Mouse (Mus musculus): Measurements from ENCODE around the gene Cdh1. TPM values are rescaled to one million over a fixed set of nuclear protein-coding genes. Genes with fewer than 3 reads are reported as not detected.

Cdh1 gene
- total and polyA plus RNA-seq, 3 experiments: not detected

GRCm38 (mm10) chr8:106615661-106616299, 12.6 kb downstream of the Cdh1 start:
- no peak for TF ChIP-seq MAFK (IDR thresholded peaks at IDR 0.05; ENCODE audit: borderline replicate concordance, low read depth, low read length)
- no peak for TF ChIP-seq BHLHE40 (IDR thresholded peaks at IDR 0.05; ENCODE audit: borderline replicate concordance, low read depth, low read length)
- no peak for TF ChIP-seq USF2 (IDR thresholded peaks at IDR 0.05; ENCODE audit: borderline replicate concordance in 1 of 2, insufficient read depth in 1 of 2, low read depth in 1 of 2, low read length in 2 of 2)
- TF ChIP-seq GATA1 (IDR thresholded peaks at IDR 0.05; ENCODE audit: low read depth, low read length): no peak
- no peak for TF ChIP-seq NRF1 (IDR thresholded peaks at IDR 0.05; ENCODE audit: insufficient read depth, low read depth, low read length, poor library complexity, severe bottlenecking)
- TF ChIP-seq EP300 (IDR thresholded peaks at IDR 0.05; ENCODE audit: low read depth in 1 of 2, low read length in 2 of 2): no peak
- TF ChIP-seq E2F4 (IDR thresholded peaks at IDR 0.05; ENCODE audit: borderline replicate concordance, low read depth, low read length): no peak
- Histone ChIP-seq H3K36me3 (ENCODE audit: control insufficient read depth in 1 of 2, insufficient read depth in 2 of 2, low read length in 2 of 2) (no peaks in the 10 kb centered on the region), H3K79me2 (ENCODE audit: control insufficient read depth, insufficient read depth, low read length, poor library complexity) (no peaks in the 10 kb centered on the region), H3K27ac (ENCODE audit: control insufficient read depth, low read depth, low read length) (no peak overlapping the region), H3K9me3 (replicated peaks; ENCODE audit: insufficient read depth, low read length) (no peaks in the 10 kb centered on the region), H3K4me3 (ENCODE audit: control insufficient read depth in 1 of 2, insufficient read depth in 1 of 2, low read depth in 2 of 2, low read length in 2 of 2) (no peak overlapping the region), H3K27me3 (ENCODE audit: control insufficient read depth in 1 of 2, insufficient read depth in 2 of 2, low read length in 2 of 2) (peaks cover 2 to 4% of the 10 kb centered on the region in 2 experiments; a peak in 2 of 4 replicates), H3K4me1 (ENCODE audit: control insufficient read depth in 1 of 2, insufficient read depth in 2 of 2, low read length in 2 of 2) (no peaks in the 10 kb centered on the region), H3K9ac (ENCODE audit: control insufficient read depth, low read depth, low read length, poor library complexity, severe bottlenecking) (no peak overlapping the region)
- no peak for DNase-seq (ENCODE audit: low read depth, low spot score)

DNA sequence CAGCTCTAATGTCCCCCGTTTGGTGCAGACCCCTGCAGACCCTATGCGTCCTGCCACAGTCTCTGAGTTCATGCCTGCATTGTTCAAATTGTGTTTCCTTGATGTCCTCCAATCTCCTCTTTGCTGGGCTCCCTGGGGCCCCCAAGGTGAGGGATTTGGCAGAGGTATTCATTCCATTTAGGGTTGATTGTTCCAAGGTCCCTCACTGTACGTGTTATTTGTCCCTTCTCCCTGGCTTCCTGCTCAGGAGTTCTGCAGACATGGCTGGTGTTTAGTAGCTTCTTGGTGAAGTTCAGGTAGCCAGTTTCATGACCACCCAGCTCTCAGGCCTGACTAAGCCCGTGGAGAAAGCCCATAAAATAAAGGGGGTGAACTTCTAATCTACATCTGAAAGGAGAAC, 13.5 kb downstream of the Cdh1 start:
- DNase-seq (ENCODE audit: low read depth, low spot score): no peak
- TF ChIP-seq ZMIZ1 (IDR thresholded peaks at IDR 0.05; ENCODE audit: low read depth, low read length): no peak
- TF ChIP-seq USF2 (IDR thresholded peaks at IDR 0.05; ENCODE audit: borderline replicate concordance in 1 of 2, insufficient read depth in 1 of 2, low read depth in 1 of 2, low read length in 2 of 2): no peak
- TF ChIP-seq ELF1 (IDR thresholded peaks at IDR 0.05; ENCODE audit: low read depth, low read length): no peak
- no peak for TF ChIP-seq GABPA (IDR thresholded peaks at IDR 0.05; ENCODE audit: low read depth, low read length)
- no peak for TF ChIP-seq SMC3 (IDR thresholded peaks at IDR 0.05; ENCODE audit: low read depth, low read length)
- TF ChIP-seq MAZ (IDR thresholded peaks at IDR 0.05; ENCODE audit: low read depth, low read length): no peak
- TF ChIP-seq E2F4 (IDR thresholded peaks at IDR 0.05; ENCODE audit: borderline replicate concordance, low read depth, low read length): no peak
- TF ChIP-seq SIN3A (IDR thresholded peaks at IDR 0.05; ENCODE audit: low read length): no peak
- no peak for TF ChIP-seq MYC (IDR thresholded peaks at IDR 0.05; ENCODE audit: low read depth, low read length)
- TF ChIP-seq USF1 (IDR thresholded peaks at IDR 0.05; ENCODE audit: low read depth, low read length): no peak
- TF ChIP-seq ZKSCAN1 (IDR thresholded peaks at IDR 0.05; ENCODE audit: low read depth, low read length): no peak
- TF ChIP-seq NRF1 (IDR thresholded peaks at IDR 0.05; ENCODE audit: insufficient read depth, low read depth, low read length, poor library complexity, severe bottlenecking): no peak
- no peak for TF ChIP-seq JUND (IDR thresholded peaks at IDR 0.05; ENCODE audit: low read depth, low read length)
- TF ChIP-seq GATA1 (IDR thresholded peaks at IDR 0.05; ENCODE audit: low read depth, low read length): no peak
- TF ChIP-seq TCF12 (IDR thresholded peaks at IDR 0.05; ENCODE audit: low read depth, low read length): no peak
- TF ChIP-seq UBTF (IDR thresholded peaks at IDR 0.05; ENCODE audit: borderline replicate concordance, insufficient read depth, low read depth, low read length): no peak
- Histone ChIP-seq H3K27me3 (ENCODE audit: control insufficient read depth in 1 of 2, insufficient read depth in 2 of 2, low read length in 2 of 2) (peaks cover 2 to 4% of the 10 kb centered on the region in 2 experiments; a peak in 1 of 4 replicates), H3K79me2 (ENCODE audit: control insufficient read depth, insufficient read depth, low read length, poor library complexity) (no peaks in the 10 kb centered on the region), H3K4me1 (ENCODE audit: control insufficient read depth in 1 of 2, insufficient read depth in 2 of 2, low read length in 2 of 2) (no peaks in the 10 kb centered on the region), H3K36me3 (ENCODE audit: control insufficient read depth in 1 of 2, insufficient read depth in 2 of 2, low read length in 2 of 2) (no peaks in the 10 kb centered on the region), H3K27ac (ENCODE audit: control insufficient read depth, low read depth, low read length) (no peak overlapping the region), H3K4me3 (ENCODE audit: control insufficient read depth in 1 of 2, insufficient read depth in 1 of 2, low read depth in 2 of 2, low read length in 2 of 2) (no peak overlapping the region), H3K9me3 (replicated peaks; ENCODE audit: insufficient read depth, low read length) (no peaks in the 10 kb centered on the region), H3K9ac (ENCODE audit: control insufficient read depth, low read depth, low read length, poor library complexity, severe bottlenecking) (no peak overlapping the region)

Data from MEL (cell line).